Mouse (Mus musculus): ENCODE results near the gene Rasgrp1.

The Rasgrp1 gene

DNA sequence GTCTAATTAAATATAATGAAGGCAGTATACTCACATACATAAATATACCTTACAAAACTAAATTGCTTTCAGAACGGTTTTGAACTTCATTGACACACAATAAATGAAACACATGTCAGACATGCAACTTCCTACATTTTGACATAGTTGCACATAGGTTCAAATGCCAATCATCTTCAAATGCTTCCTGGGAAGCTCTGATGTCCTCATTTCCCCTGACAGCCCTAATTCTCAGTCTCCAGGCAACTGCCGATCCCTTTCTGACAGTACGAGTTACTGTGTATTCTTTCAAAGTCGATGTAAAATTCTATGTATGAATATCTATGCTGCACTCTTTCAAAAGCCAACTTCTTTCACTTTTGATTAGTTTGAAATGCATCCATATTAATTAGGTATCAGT is 100.8 kb downstream of the Rasgrp1 start:
- no peak for DNase-seq

DNA sequence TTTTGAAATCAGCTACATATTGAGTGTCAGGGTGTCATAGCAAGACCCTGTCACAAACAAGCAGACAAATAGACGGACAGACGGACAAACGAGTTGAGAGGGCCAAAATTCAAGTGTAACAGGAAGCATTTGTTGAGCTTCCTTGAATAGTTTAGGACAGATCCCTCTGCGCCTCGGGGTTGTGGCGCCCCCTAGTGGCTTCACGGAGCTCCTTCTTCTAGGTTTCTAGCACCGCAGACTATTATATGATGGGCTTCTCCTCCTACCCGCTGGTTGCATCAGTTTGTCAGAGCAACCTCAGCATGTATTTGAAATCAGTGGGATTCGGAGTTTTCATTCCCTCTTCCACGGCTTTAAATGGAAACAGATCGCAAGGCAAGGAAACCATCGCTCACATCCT is 111.5 kb downstream of the Rasgrp1 start:
- DNase-seq = peak; percentile 13 to 43

DNA sequence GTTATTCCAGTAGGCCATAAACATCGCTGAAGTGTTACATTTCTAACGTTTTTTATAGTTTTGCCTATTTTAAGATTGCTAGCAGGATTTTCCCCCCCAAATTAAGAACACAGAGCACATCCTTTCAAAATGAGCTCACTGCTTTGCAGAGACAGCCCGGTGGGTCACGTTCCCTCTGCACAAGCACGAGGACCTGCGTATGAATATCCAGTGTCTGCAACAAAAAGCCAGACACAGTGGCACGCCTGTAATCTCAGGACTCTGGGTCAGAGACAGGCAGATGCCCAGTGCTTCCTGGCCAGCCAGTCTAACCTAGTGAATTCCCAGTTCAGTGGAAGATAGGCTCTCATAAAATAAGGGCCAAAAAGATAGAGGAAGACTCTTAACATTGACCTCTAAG is 112.5 kb downstream of the Rasgrp1 start:
- DNase-seq = no peak
